Mouse (Mus musculus): ENCODE results near the gene Zdhhc9. TPM values are rescaled to one million over a fixed set of nuclear protein-coding genes. Genes with fewer than 3 reads are reported as not detected.

Gene Zdhhc9
- polyA plus RNA-seq, 1 experiment from 2014 or later: 6.6 TPM

GRCm38 (mm10) chrX:48157396-48157795 is 51.3 kb downstream of the Zdhhc9 start:
- no peak overlapping the region for H3K4me2 ChIP-seq (ENCODE audit: low read depth, low read length)
- H3K4me3 ChIP-seq (ENCODE audit: low read depth, low read length): no peak overlapping the region
- DNase-seq (ENCODE audit: low spot score) (no peak), ATAC-seq (ENCODE audit: low read depth) (no peak)
- no peaks in the 10 kb centered on the region for H3K9me3 ChIP-seq (ENCODE audit: control insufficient read depth, low read length)
- no peaks in the 10 kb centered on the region for H3K4me1 ChIP-seq (ENCODE audit: control insufficient read depth, insufficient read depth, low read length)
- no peaks in the 10 kb centered on the region for H3K36me3 ChIP-seq (ENCODE audit: control insufficient read depth, insufficient read depth, low read length)
- no peaks in the 10 kb centered on the region for H3K27me3 ChIP-seq (replicated peaks; ENCODE audit: control insufficient read depth, insufficient read depth, low read length)
- H3K9ac ChIP-seq (ENCODE audit: low read depth, low read length): no peak overlapping the region
- WGBS: 84% methylated on average over 8 of the region's 8 CpGs
- H3K27ac ChIP-seq (replicated peaks; ENCODE audit: low read depth, low read length): no peak overlapping the region

- H3K4me1 ChIP-seq (ENCODE audit: control insufficient read depth, insufficient read depth, low read length): no peaks in the 10 kb centered on the region
- no peak overlapping the region for H3K27ac ChIP-seq (replicated peaks; ENCODE audit: low read depth, low read length)
- H3K9ac ChIP-seq (ENCODE audit: low read depth, low read length): no peak overlapping the region
- no peaks in the 10 kb centered on the region for H3K27me3 ChIP-seq (replicated peaks; ENCODE audit: control insufficient read depth, insufficient read depth, low read length)
- H3K4me2 ChIP-seq (ENCODE audit: low read depth, low read length): no peak overlapping the region
- no peak for ATAC-seq (ENCODE audit: low read depth)
- 85% methylated on average over 6 of the region's 6 CpGs for WGBS
- H3K36me3 ChIP-seq (ENCODE audit: control insufficient read depth, insufficient read depth, low read length): no peaks in the 10 kb centered on the region
- H3K9me3 ChIP-seq (ENCODE audit: control insufficient read depth, low read length): no peaks in the 10 kb centered on the region
- DNase-seq (ENCODE audit: low spot score): no peak
- no peak overlapping the region for H3K4me3 ChIP-seq (ENCODE audit: low read depth, low read length)
Observed at GRCm38 (mm10) chrX:48155489-48155888, 53.2 kb downstream of the Zdhhc9 start.

GRCm38 (mm10) chrX:48153949-48154348 is 54.7 kb downstream of the Zdhhc9 start:
- 66% methylated on average over 2 of the region's 2 CpGs for WGBS
- Histone ChIP-seq H3K4me1 (ENCODE audit: control insufficient read depth, insufficient read depth, low read length) (no peaks in the 10 kb centered on the region), H3K27me3 (replicated peaks; ENCODE audit: control insufficient read depth, insufficient read depth, low read length) (no peaks in the 10 kb centered on the region), H3K27ac (replicated peaks; ENCODE audit: low read depth, low read length) (no peak overlapping the region), H3K4me2 (ENCODE audit: low read depth, low read length) (no peak overlapping the region), H3K4me3 (ENCODE audit: low read depth, low read length) (no peak overlapping the region), H3K9ac (ENCODE audit: low read depth, low read length) (no peak overlapping the region), H3K36me3 (ENCODE audit: control insufficient read depth, insufficient read depth, low read length) (no peaks in the 10 kb centered on the region), H3K9me3 (ENCODE audit: control insufficient read depth, low read length) (no peaks in the 10 kb centered on the region)
- DNase-seq (ENCODE audit: low spot score): no peak
- ATAC-seq (ENCODE audit: low read depth): no peak

GRCm38 (mm10) chrX:48153414-48153813 is 55.3 kb downstream of the Zdhhc9 start:
- Histone ChIP-seq H3K4me3 (ENCODE audit: low read depth, low read length) (no peak overlapping the region), H3K9ac (ENCODE audit: low read depth, low read length) (no peak overlapping the region), H3K4me2 (ENCODE audit: low read depth, low read length) (no peak overlapping the region), H3K36me3 (ENCODE audit: control insufficient read depth, insufficient read depth, low read length) (no peaks in the 10 kb centered on the region), H3K27ac (replicated peaks; ENCODE audit: low read depth, low read length) (no peak overlapping the region), H3K9me3 (ENCODE audit: control insufficient read depth, low read length) (no peaks in the 10 kb centered on the region), H3K27me3 (replicated peaks; ENCODE audit: control insufficient read depth, insufficient read depth, low read length) (no peaks in the 10 kb centered on the region), H3K4me1 (ENCODE audit: control insufficient read depth, insufficient read depth, low read length) (no peaks in the 10 kb centered on the region)
- 86% methylated on average over 2 of the region's 2 CpGs for WGBS
- no peak for DNase-seq (ENCODE audit: low spot score)
- ATAC-seq (ENCODE audit: low read depth): no peak

GRCm38 (mm10) chrX:48152106-48152505 is 56.6 kb downstream of the Zdhhc9 start:
- Histone ChIP-seq H3K4me1 (ENCODE audit: control insufficient read depth, insufficient read depth, low read length) (no peaks in the 10 kb centered on the region), H3K4me2 (ENCODE audit: low read depth, low read length) (no peak overlapping the region), H3K27ac (replicated peaks; ENCODE audit: low read depth, low read length) (no peak overlapping the region), H3K4me3 (ENCODE audit: low read depth, low read length) (no peak overlapping the region), H3K27me3 (replicated peaks; ENCODE audit: control insufficient read depth, insufficient read depth, low read length) (no peaks in the 10 kb centered on the region), H3K9ac (ENCODE audit: low read depth, low read length) (no peak overlapping the region), H3K36me3 (ENCODE audit: control insufficient read depth, insufficient read depth, low read length) (no peaks in the 10 kb centered on the region), H3K9me3 (ENCODE audit: control insufficient read depth, low read length) (no peaks in the 10 kb centered on the region)
- WGBS: 72% methylated on average over 7 of the region's 7 CpGs
- no peak for ATAC-seq (ENCODE audit: low read depth)
- no peak for DNase-seq (ENCODE audit: low spot score)

- WGBS: 78% methylated on average over 7 of the region's 7 CpGs
- H3K9me3 ChIP-seq (ENCODE audit: control insufficient read depth, low read length): no peaks in the 10 kb centered on the region
Observed at GRCm38 (mm10) chrX:48147741-48148186, 60.9 kb downstream of the Zdhhc9 start.

GRCm38 (mm10) chrX:48147226-48147625 is 61.5 kb downstream of the Zdhhc9 start:
- no peak overlapping the region for H3K9ac ChIP-seq (ENCODE audit: low read depth, low read length)
- ATAC-seq (ENCODE audit: low read depth) (no peak), DNase-seq (ENCODE audit: low spot score) (no peak)
- H3K36me3 ChIP-seq (ENCODE audit: control insufficient read depth, insufficient read depth, low read length): no peaks in the 10 kb centered on the region
- WGBS: 86% methylated on average over 2 of the region's 2 CpGs
- no peaks in the 10 kb centered on the region for H3K9me3 ChIP-seq (ENCODE audit: control insufficient read depth, low read length)
- H3K27ac ChIP-seq (replicated peaks; ENCODE audit: low read depth, low read length): no peak overlapping the region
- H3K4me2 ChIP-seq (ENCODE audit: low read depth, low read length): no peak overlapping the region
- no peaks in the 10 kb centered on the region; the same call in 1 of the 2 replicates for H3K4me1 ChIP-seq (ENCODE audit: control insufficient read depth, insufficient read depth, low read length)
- H3K4me3 ChIP-seq (ENCODE audit: low read depth, low read length): no peak overlapping the region
- H3K27me3 ChIP-seq (replicated peaks; ENCODE audit: control insufficient read depth, insufficient read depth, low read length): no peaks in the 10 kb centered on the region

More at GRCm38 (mm10) chrX:48147741-48148186, 60.9 kb downstream of the Zdhhc9 start:
- Histone ChIP-seq H3K4me1 (ENCODE audit: control insufficient read depth, insufficient read depth, low read length) (no peaks in the 10 kb centered on the region; the same call in 1 of the 2 replicates), H3K4me2 (ENCODE audit: low read depth, low read length) (no peak overlapping the region), H3K27ac (replicated peaks; ENCODE audit: low read depth, low read length) (no peak overlapping the region), H3K36me3 (ENCODE audit: control insufficient read depth, insufficient read depth, low read length) (no peaks in the 10 kb centered on the region), H3K27me3 (replicated peaks; ENCODE audit: control insufficient read depth, insufficient read depth, low read length) (no peaks in the 10 kb centered on the region), H3K9ac (ENCODE audit: low read depth, low read length) (no peak overlapping the region), H3K4me3 (ENCODE audit: low read depth, low read length) (no peak overlapping the region)
- no peak for ATAC-seq (ENCODE audit: low read depth)
- no peak for DNase-seq (ENCODE audit: low spot score)

- no peaks in the 10 kb centered on the region; the same call in 1 of the 2 replicates for H3K4me1 ChIP-seq (ENCODE audit: control insufficient read depth, insufficient read depth, low read length)
- no peak for DNase-seq (ENCODE audit: low spot score)
- no peak within 1 kb of the TSS for H3K4me2 ChIP-seq (ENCODE audit: low read depth, low read length)
- H3K27me3 ChIP-seq (replicated peaks; ENCODE audit: control insufficient read depth, insufficient read depth, low read length): no peaks in the 10 kb centered on the region
- H3K36me3 ChIP-seq (ENCODE audit: control insufficient read depth, insufficient read depth, low read length): no peaks in the 10 kb centered on the region
- no peak within 1 kb of the TSS for H3K4me3 ChIP-seq (ENCODE audit: low read depth, low read length)
- no peaks in the 10 kb centered on the region for H3K9me3 ChIP-seq (ENCODE audit: control insufficient read depth, low read length)
- H3K9ac ChIP-seq (ENCODE audit: low read depth, low read length): no peak within 1 kb of the TSS
- 79% methylated on average over 4 of the region's 4 CpGs for WGBS
- ATAC-seq (ENCODE audit: low read depth): no peak
- no peak within 1 kb of the TSS for H3K27ac ChIP-seq (replicated peaks; ENCODE audit: low read depth, low read length)
Observed at GRCm38 (mm10) chrX:48146262-48146661, 62.4 kb downstream of the Zdhhc9 start, which contains the start of gene Sash3. Gene Sash3 (plus strand): TSS chrX:48146436.
